Mouse (Mus musculus) kidney, postnatal 10 days (tissue): ENCODE data around the gene Olfr543.

Experiments
- DNase-seq: peaks from one replicate; pipeline ENCODE4 v3.0.0; 2021; ENCODE audit warnings: mixed read lengths

Gene Olfr543

DNA sequence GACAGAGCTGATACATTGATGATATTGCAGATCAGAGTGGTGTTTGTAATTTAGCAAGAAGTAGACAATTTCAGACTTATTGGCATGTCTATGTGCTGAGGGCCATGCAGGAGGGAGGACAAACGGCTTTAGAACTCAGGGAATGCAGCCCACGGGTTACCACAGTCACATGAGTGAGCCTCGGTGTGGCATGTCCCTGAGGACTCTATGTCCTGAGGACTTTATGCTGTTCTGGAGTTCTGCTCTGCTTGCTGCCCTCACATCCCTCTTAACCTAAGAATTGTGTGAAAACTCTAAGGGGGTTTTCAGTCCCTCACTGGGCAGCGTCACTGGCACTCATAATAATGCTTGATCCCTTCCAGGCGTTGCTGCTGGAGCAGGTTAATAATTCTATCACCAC, 8.8 kb downstream of the Olfr543 start:
- DNase-seq, result no peak

GRCm38 (mm10) chr7:102467566-102467965, 13.9 kb downstream of the Olfr543 start:
- DNase-seq, result no peak

DNA sequence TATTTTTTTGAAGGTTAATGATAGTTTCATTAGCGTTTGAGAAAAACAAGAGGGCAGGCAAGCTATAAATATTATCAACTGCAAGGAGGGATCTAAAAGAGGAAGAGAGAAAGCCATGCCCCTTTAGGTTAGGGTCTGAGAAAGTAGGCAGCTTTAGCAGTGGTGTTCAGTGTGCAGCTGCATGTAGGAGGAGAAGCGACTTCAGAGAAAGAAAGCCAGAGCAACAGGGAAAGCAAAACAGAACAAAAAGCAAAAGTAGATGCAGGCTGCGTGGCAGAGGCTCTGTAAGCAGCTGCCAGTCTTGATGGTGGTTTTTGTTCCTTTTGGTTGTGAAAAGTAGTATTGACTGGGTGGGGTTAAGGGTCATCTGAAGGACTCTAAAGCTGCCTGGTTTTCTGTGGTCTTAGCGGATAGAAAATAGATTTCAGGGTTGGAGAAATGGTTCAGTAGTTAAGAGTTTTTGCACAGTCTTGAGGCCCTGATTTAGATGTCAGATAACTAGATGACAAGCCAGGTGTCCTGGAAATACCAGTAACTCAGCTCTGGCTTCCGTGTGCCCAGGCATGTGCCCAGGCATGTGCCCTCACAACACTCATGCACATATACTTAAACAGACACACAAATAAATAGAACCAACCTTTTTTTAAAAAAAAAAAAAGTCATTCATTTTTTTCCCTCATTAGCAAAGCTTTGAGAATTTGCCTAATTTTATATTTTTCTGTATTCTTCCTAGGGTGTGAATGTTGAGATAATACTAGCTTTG, 22.7 kb downstream of the Olfr543 start:
- DNase-seq, result no peak

GRCm38 (mm10) chr7:102446438-102446837, 35.0 kb downstream of the Olfr543 start:
- DNase-seq, result no peak

- no peak for DNase-seq
Measured at GRCm38 (mm10) chr7:102444301-102444700, 37.2 kb downstream of the Olfr543 start.

DNA sequence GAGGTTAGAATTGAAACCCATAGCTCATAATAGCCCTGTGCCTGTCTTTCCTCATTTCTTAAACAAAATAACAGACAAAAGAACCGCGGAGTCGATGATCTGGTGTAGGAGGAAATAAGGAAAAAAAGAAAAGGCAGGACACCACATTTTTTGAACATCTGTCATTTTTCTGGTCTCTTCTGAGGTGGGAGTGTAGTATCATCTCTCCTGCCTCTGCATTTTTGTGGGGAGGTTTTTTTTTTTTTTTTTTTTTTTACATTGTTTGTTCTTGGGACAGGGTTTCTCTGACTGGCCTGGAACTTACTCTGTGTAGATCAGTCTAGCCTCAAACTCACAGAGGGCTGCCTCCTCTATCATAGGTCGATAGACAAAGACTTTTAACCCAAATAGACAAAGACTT, 39.0 kb downstream of the Olfr543 start:
- DNase-seq, result no peak

GRCm38 (mm10) chr7:102441657-102442391, 39.7 kb downstream of the Olfr543 start, which contains the start of gene Rrm1:
Gene Rrm1 (plus strand): TSS chr7:102441695.
- DNase-seq, result peak; percentile 96

GRCm38 (mm10) chr7:102440822-102441656, 40.4 kb downstream of the Olfr543 start:
- no peak for DNase-seq

DNA sequence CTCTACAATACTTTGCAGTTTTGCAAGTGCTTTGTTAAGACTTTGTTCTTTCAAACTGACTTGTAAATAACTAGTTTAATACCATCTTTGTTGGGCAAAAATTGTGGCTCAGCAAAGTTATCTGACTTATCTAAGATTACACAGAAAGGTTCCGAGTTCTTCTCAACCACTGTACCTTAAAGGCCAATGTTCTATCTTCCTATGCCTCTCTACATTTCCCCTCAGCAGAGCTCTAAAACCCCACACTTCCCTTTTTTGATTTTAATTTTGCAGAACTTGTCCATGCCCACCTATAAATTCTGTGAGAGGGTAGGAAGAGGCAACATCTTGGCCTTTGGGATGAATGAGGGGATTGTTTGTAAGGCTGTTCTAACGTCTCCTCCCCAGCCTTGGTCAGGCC, 47.1 kb downstream of the Olfr543 start:
- DNase-seq, result no peak
